In the genomic region with DNA sequence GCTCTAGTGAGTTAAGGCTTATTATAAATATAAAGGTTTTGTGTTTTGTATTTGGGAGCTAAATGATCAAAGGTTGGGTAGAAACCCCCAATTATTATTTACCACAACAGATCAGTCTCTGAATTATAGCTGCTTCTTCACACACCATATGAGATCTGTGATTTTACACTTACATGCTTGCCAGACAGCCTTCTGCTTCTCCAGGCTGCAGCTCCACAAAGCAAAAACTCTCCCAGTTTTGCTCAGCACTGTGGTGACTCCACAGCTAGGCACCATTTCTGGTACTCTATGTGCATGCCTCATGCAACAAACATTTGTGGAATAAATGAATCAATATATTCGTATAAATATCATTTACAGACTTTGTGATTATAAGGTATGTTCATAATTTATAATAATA, we compare ENCODE assay signal across 21 mouse cellular contexts.
DNase-seq lines count a peak whose midpoint lies in the region; ATAC-seq lines count a peak whose summit lies in the region.
"Had no signal": no experiment of that assay in that cellular context is flagged by ENCODE, and none has a peak within 500 bp of the region (broad histone marks: within the 10 kb centered on the region; RNA-seq: fewer than 3 reads in every experiment).

No protein-coding gene starts in this region.

- no peak overlapping the region for H3K9ac ChIP-seq in forebrain, embryonic 13.5 days
- H3K9ac ChIP-seq in forebrain, embryonic 12.5 days, result no peak overlapping the region
- H3K9ac ChIP-seq: embryonic facial prominence, embryonic 12.5 days; heart, embryonic 12.5 days; hindbrain, embryonic 14.5 days; intestine, embryonic 15.5 days had no signal

- H3K9me3 ChIP-seq in forebrain, embryonic 13.5 days (replicated peaks), result no peaks in the 10 kb centered on the region
- no peaks in the 10 kb centered on the region for H3K9me3 ChIP-seq in forebrain, embryonic 12.5 days
- H3K9me3 ChIP-seq: embryonic facial prominence, embryonic 12.5 days; G1E; heart, embryonic 12.5 days; hindbrain, embryonic 10.5 days; intestine, embryonic 15.5 days had no signal

- peak; percentile 73; the same call in 1 of the 2 replicates for ATAC-seq in forebrain, embryonic 13.5 days
- ATAC-seq in forebrain, embryonic 12.5 days (ENCODE audit: low FRiP score), result no peak
- ATAC-seq: CD4-positive, CD25-positive, alpha-beta regulatory T cell, adult 4 months; intestine, embryonic 15.5 days had no signal

- DNase-seq in layer of hippocampus, adult 9-11 months, result peak; percentile 13
- no peak for DNase-seq in layer of hippocampus, adult 8-10 months (ENCODE audit: low spot score in 2 of 2)
- DNase-seq in right cerebral cortex, postnatal 4 days, result peak; percentile 8
- no peak for DNase-seq in right cerebral cortex, postnatal 25 days
- no peak for DNase-seq in kidney, postnatal 25 days
- DNase-seq: adrenal gland, adult 8-10 months; adrenal gland, postnatal 36 days; B cell, adult 2 months; cerebellum, adult 11-12 months; cerebellum, adult 9-10 months; cerebellum, postnatal 25 days; gastrocnemius, postnatal 25 days had no signal

- H3K4me1 ChIP-seq in forebrain, embryonic 13.5 days, result peaks cover 11% of the 10 kb centered on the region; the same call in 1 of the 2 replicates
- H3K4me1 ChIP-seq in forebrain, embryonic 12.5 days, result peaks cover 11% of the 10 kb centered on the region
- H3K4me1 ChIP-seq: embryonic facial prominence, embryonic 12.5 days; heart, embryonic 12.5 days; intestine, embryonic 15.5 days had no signal

- no peak overlapping the region for H3K4me3 ChIP-seq in forebrain, embryonic 13.5 days
- no peak overlapping the region for H3K4me3 ChIP-seq in forebrain, embryonic 12.5 days (replicated peaks)
- H3K4me3 ChIP-seq: embryonic facial prominence, embryonic 12.5 days; heart, embryonic 12.5 days; hindbrain, embryonic 10.5 days; intestine, embryonic 15.5 days had no signal

- no peaks in the 10 kb centered on the region for H3K27me3 ChIP-seq in forebrain, embryonic 13.5 days
- no peaks in the 10 kb centered on the region for H3K27me3 ChIP-seq in forebrain, embryonic 12.5 days
- H3K27me3 ChIP-seq: embryonic facial prominence, embryonic 12.5 days; heart, embryonic 12.5 days; intestine, embryonic 15.5 days had no signal

- WGBS in forebrain, embryonic 13.5 days, result 80% methylated on average over 1 of the region's 1 CpGs
- 76% methylated on average over 1 of the region's 1 CpGs for WGBS in forebrain, embryonic 12.5 days

- no peak overlapping the region for H3K4me2 ChIP-seq in forebrain, embryonic 13.5 days
- no peak overlapping the region for H3K4me2 ChIP-seq in forebrain, embryonic 12.5 days
- H3K4me2 ChIP-seq: embryonic facial prominence, embryonic 12.5 days; heart, embryonic 12.5 days; hindbrain, embryonic 14.5 days; intestine, embryonic 15.5 days had no signal

- no peak overlapping the region for H3K27ac ChIP-seq in forebrain, embryonic 13.5 days
- no peak overlapping the region for H3K27ac ChIP-seq in forebrain, embryonic 12.5 days
- H3K27ac ChIP-seq: embryonic facial prominence, embryonic 12.5 days; hindbrain, embryonic 10.5 days; hindbrain, embryonic 14.5 days; intestine, embryonic 15.5 days had no signal

- no peaks in the 10 kb centered on the region for H3K36me3 ChIP-seq in forebrain, embryonic 13.5 days (ENCODE audit: poor library complexity, severe bottlenecking)
- no peaks in the 10 kb centered on the region for H3K36me3 ChIP-seq in forebrain, embryonic 12.5 days (replicated peaks)
- H3K36me3 ChIP-seq: embryonic facial prominence, embryonic 12.5 days; G1E; heart, embryonic 12.5 days; hindbrain, embryonic 10.5 days; intestine, embryonic 15.5 days had no signal

Comparison
In these comparisons a context has a peak if more than half of its experiments do, and no peak if none do; other contexts are left out.
1. DNase-seq: peak in layer of hippocampus, adult 9-11 months (single experiment) and right cerebral cortex, postnatal 4 days (single experiment); none in layer of hippocampus, adult 8-10 months (0 of 2), right cerebral cortex, postnatal 25 days (single experiment) and kidney, postnatal 25 days (0 of 2).